Mouse (Mus musculus): ENCODE measurements around the gene Snx30. TPM values are rescaled to one million over a fixed set of nuclear protein-coding genes. Genes with fewer than 3 reads are reported as not detected.

The Snx30 gene
- total and polyA plus RNA-seq, 3 experiments: 4.2 to 8.6 TPM; not detected in 1

DNA sequence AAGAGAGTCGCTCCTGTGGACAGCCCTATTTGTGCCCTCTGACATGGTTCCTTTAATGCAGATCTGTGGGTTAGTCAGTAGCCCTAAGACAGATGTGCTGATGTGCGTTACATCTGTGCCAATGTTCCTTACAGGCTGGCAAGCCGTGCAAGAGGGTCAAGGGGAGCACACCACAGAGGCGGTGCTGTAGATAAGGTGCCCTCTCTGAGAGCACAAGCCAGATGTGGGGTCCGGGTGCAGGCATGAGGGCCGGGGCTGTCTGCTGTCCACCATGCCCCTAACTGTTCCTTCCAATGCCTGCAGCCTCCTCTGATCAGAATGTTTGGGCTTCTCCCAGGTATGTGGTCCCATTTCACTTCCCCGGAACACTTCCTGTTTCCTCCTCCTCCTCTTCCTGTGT lies 40.7 kb upstream of the Snx30 start:
- Histone ChIP-seq H3K9me3 (replicated peaks; ENCODE audit: insufficient read depth, low read length) (no peaks in the 10 kb centered on the region), H3K36me3 (ENCODE audit: control insufficient read depth in 1 of 2, insufficient read depth in 2 of 2, low read length in 2 of 2) (peaks cover 0 to 26% of the 10 kb centered on the region in 2 experiments; a peak in 2 of 4 replicates), H3K27ac (ENCODE audit: control insufficient read depth, low read depth, low read length) (no peak overlapping the region), H3K79me2 (ENCODE audit: control insufficient read depth, insufficient read depth, low read length, poor library complexity) (no peaks in the 10 kb centered on the region), H3K27me3 (ENCODE audit: control insufficient read depth in 1 of 2, insufficient read depth in 2 of 2, low read length in 2 of 2) (no peaks in the 10 kb centered on the region), H3K4me1 (ENCODE audit: control insufficient read depth in 1 of 2, insufficient read depth in 2 of 2, low read length in 2 of 2) (peaks cover 11 to 20% of the 10 kb centered on the region in 2 experiments), H3K4me3 (ENCODE audit: control insufficient read depth in 1 of 2, insufficient read depth in 1 of 2, low read depth in 2 of 2, low read length in 2 of 2) (no peak overlapping the region), H3K9ac (ENCODE audit: control insufficient read depth, low read depth, low read length, poor library complexity, severe bottlenecking) (no peak overlapping the region)
- DNase-seq (ENCODE audit: low read depth, low spot score): no peak
- TF ChIP-seq POLR2A (IDR thresholded peaks at IDR 0.05; ENCODE audit: control insufficient read depth in 1 of 2, insufficient read depth in 1 of 2, low read depth in 1 of 2, low read length in 2 of 2, poor library complexity in 1 of 2) (no peak), RAD21 (IDR thresholded peaks at IDR 0.05; ENCODE audit: low read depth, low read length) (no peak), GABPA (IDR thresholded peaks at IDR 0.05; ENCODE audit: low read depth, low read length) (no peak), MAFK (IDR thresholded peaks at IDR 0.05; ENCODE audit: borderline replicate concordance, low read depth, low read length) (no peak), MYB (IDR thresholded peaks at IDR 0.05; ENCODE audit: low read depth, low read length) (no peak), ELF1 (IDR thresholded peaks at IDR 0.05; ENCODE audit: low read depth, low read length) (no peak), TCF12 (IDR thresholded peaks at IDR 0.05; ENCODE audit: low read depth, low read length) (no peak), ZNF384 (IDR thresholded peaks at IDR 0.05; ENCODE audit: low read depth, low read length) (no peak), ZC3H11A (IDR thresholded peaks at IDR 0.05; ENCODE audit: low read depth, low read length) (no peak), CHD1 (IDR thresholded peaks at IDR 0.05; ENCODE audit: low read depth, low read length) (no peak)

DNA sequence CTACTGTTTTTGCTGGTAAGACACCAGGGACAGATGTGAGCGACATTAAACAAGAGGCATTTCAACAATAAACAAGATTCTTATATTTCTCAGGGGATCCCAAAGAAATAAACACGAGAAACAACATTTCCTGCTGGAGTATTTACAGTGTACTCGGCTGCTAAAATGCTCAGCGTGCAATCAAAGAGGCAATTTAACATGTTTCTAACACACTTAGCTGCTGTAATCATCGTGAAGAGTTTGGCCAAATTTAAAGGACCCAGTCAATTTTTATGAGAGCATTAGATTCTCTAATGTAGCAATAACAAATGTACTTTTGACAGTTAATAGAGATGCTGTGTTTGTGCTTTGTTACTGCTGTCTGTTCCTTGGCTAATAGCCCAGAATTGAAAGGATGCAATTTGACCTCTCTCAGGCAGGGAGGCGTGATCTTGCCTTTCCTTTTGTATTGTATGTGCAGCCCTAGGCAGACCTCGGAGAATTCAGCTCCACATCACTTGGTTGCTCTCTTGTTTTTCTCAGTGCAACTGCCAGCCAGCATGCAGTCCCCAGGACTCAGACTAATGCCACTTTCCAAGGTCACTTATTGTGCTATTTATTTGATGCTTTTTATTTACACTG lies 40.1 kb upstream of the Snx30 start:
- H3K79me2 ChIP-seq (ENCODE audit: control insufficient read depth, insufficient read depth, low read length, poor library complexity): no peaks in the 10 kb centered on the region
- no peaks in the 10 kb centered on the region for H3K27me3 ChIP-seq (ENCODE audit: control insufficient read depth in 1 of 2, insufficient read depth in 2 of 2, low read length in 2 of 2)
- no peak for TF ChIP-seq GATA1 (IDR thresholded peaks at IDR 0.05; ENCODE audit: low read depth, low read length)
- no peak for TF ChIP-seq ZKSCAN1 (IDR thresholded peaks at IDR 0.05; ENCODE audit: low read depth, low read length)
- TF ChIP-seq ELF1 (IDR thresholded peaks at IDR 0.05; ENCODE audit: low read depth, low read length): no peak
- no peak for TF ChIP-seq GABPA (IDR thresholded peaks at IDR 0.05; ENCODE audit: low read depth, low read length)
- TF ChIP-seq MAX (IDR thresholded peaks at IDR 0.05; ENCODE audit: low read length): no peak
- TF ChIP-seq MAFK (IDR thresholded peaks at IDR 0.05; ENCODE audit: borderline replicate concordance, low read depth, low read length): no peak
- TF ChIP-seq NRF1 (IDR thresholded peaks at IDR 0.05; ENCODE audit: insufficient read depth, low read depth, low read length, poor library complexity, severe bottlenecking): no peak
- TF ChIP-seq BHLHE40 (IDR thresholded peaks at IDR 0.05; ENCODE audit: borderline replicate concordance, low read depth, low read length): no peak
- TF ChIP-seq ZNF384 (IDR thresholded peaks at IDR 0.05; ENCODE audit: low read depth, low read length): no peak
- TF ChIP-seq ZMIZ1 (IDR thresholded peaks at IDR 0.05; ENCODE audit: low read depth, low read length): no peak
- no peak for TF ChIP-seq SMC3 (IDR thresholded peaks at IDR 0.05; ENCODE audit: low read depth, low read length)
- TF ChIP-seq EP300 (IDR thresholded peaks at IDR 0.05; ENCODE audit: low read depth in 1 of 2, low read length in 2 of 2): no peak
- TF ChIP-seq CTCF (IDR thresholded peaks at IDR 0.05 in 2 of 3, conservative IDR thresholded peaks at IDR 0.05 in 1 of 3; ENCODE audit: control insufficient read depth in 1 of 3, insufficient read depth in 1 of 3, low read depth in 2 of 3, low read length in 3 of 3, poor library complexity in 1 of 3, severe bottlenecking in 1 of 3): no peak
- no peak for TF ChIP-seq TAL1 (IDR thresholded peaks at IDR 0.05; ENCODE audit: low read length)
- no peak for TF ChIP-seq TBP (IDR thresholded peaks at IDR 0.05; ENCODE audit: low read depth, low read length)
- DNase-seq (ENCODE audit: low read depth, low spot score): no peak
- peaks cover 11 to 20% of the 10 kb centered on the region in 2 experiments for H3K4me1 ChIP-seq (ENCODE audit: control insufficient read depth in 1 of 2, insufficient read depth in 2 of 2, low read length in 2 of 2)
- H3K4me3 ChIP-seq (ENCODE audit: control insufficient read depth in 1 of 2, insufficient read depth in 1 of 2, low read depth in 2 of 2, low read length in 2 of 2): no peak overlapping the region
- no peaks in the 10 kb centered on the region for H3K9me3 ChIP-seq (replicated peaks; ENCODE audit: insufficient read depth, low read length)
- H3K27ac ChIP-seq (ENCODE audit: control insufficient read depth, low read depth, low read length): no peak overlapping the region
- H3K9ac ChIP-seq (ENCODE audit: control insufficient read depth, low read depth, low read length, poor library complexity, severe bottlenecking): no peak overlapping the region
- H3K36me3 ChIP-seq (ENCODE audit: control insufficient read depth in 1 of 2, insufficient read depth in 2 of 2, low read length in 2 of 2): peaks cover 0 to 26% of the 10 kb centered on the region in 2 experiments; a peak in 2 of 4 replicates

Measured in MEL (cell line).